Mouse (Mus musculus) small intestine, adult 2 months (tissue): Measurements from ENCODE around the gene Pcsk1n.

Experiments used
- CTCF ChIP-seq: fragments of 200-500 bp; IDR thresholded peaks from 2 replicates; pipeline ENCODE4 v1.5.1; 2012; ENCODE audit warnings: low read depth, mild to moderate bottlenecking, control low read depth, inconsistent platforms, low read length, moderate library complexity, mixed read lengths; ENCODE audit not compliant: insufficient replicate concordance, insufficient read length; ENCODE audit errors: extremely low read depth
- POLR2A ChIP-seq: fragments of 200-500 bp; IDR thresholded peaks from 2 replicates; pipeline ENCODE4 v1.6.1; 2012; ENCODE audit warnings: low read depth, mild to moderate bottlenecking, control low read depth, inconsistent platforms, low read length, moderate library complexity

- no peak for TF ChIP-seq CTCF
- no peak for TF ChIP-seq POLR2A
Measured at GRCm38 (mm10) chrX:7936874-7937273, 17.3 kb downstream of the Pcsk1n start.
